Mouse (Mus musculus): ENCODE results near the gene Rcn1. TPM values are rescaled to one million over a fixed set of nuclear protein-coding genes. Genes with fewer than 3 reads are reported as not detected.

Gene Rcn1
- polyA plus RNA-seq, 1 experiment = 92.4 TPM

GRCm38 (mm10) chr2:105427447-105427846 lies 28.3 kb upstream of the Rcn1 start:
- no peaks in the 10 kb centered on the region for H3K36me3 ChIP-seq (ENCODE audit: control insufficient read depth, insufficient read depth)
- no peak for TF ChIP-seq E2F4 (IDR thresholded peaks at IDR 0.05; ENCODE audit: insufficient read depth)
- TF ChIP-seq POLR2A (IDR thresholded peaks at IDR 0.05; ENCODE audit: insufficient read length, low read depth) = no peak
- H3K4me3 ChIP-seq = no peak overlapping the region
- no peak overlapping the region for H3K4me2 ChIP-seq (ENCODE audit: low read depth)
- H3ac ChIP-seq (ENCODE audit: control insufficient read depth, insufficient read length) = no peak overlapping the region
- no peaks in the 10 kb centered on the region for H3K27me3 ChIP-seq (ENCODE audit: control insufficient read depth, insufficient read depth, insufficient read length)
- no peaks in the 10 kb centered on the region for H3K79me2 ChIP-seq (ENCODE audit: control insufficient read depth, insufficient read depth)

- no peak for TF ChIP-seq CEBPB (IDR thresholded peaks at IDR 0.05; ENCODE audit: insufficient read depth, poor library complexity, severe bottlenecking)
- TF ChIP-seq POLR2A (IDR thresholded peaks at IDR 0.05; ENCODE audit: insufficient read length, low read depth) = no peak
- TF ChIP-seq USF1 (IDR thresholded peaks at IDR 0.05; ENCODE audit: low read depth) = no peak
- TF ChIP-seq MYOG (IDR thresholded peaks at IDR 0.05; ENCODE audit: control insufficient read depth in 1 of 3, insufficient read depth in 1 of 3, insufficient read length in 2 of 3, low read depth in 2 of 3) = no peak
- no peak for TF ChIP-seq TCF3 (IDR thresholded peaks at IDR 0.05; ENCODE audit: insufficient read length, low read depth)
- no peak for TF ChIP-seq POLR2AphosphoS2 (IDR thresholded peaks at IDR 0.05; ENCODE audit: insufficient read length, low read depth)
- no peak for TF ChIP-seq E2F4 (IDR thresholded peaks at IDR 0.05; ENCODE audit: insufficient read depth)
- no peak for TF ChIP-seq REST (IDR thresholded peaks at IDR 0.05; ENCODE audit: insufficient read depth, insufficient read length)
- TF ChIP-seq SRF (IDR thresholded peaks at IDR 0.05; ENCODE audit: control insufficient read depth, insufficient read length, low read depth) = no peak
- TF ChIP-seq MAX (IDR thresholded peaks at IDR 0.05; ENCODE audit: low read depth) = no peak
- Histone ChIP-seq H3K36me3 (ENCODE audit: control insufficient read depth, insufficient read depth) (no peaks in the 10 kb centered on the region), H3K79me2 (ENCODE audit: control insufficient read depth, insufficient read depth) (no peaks in the 10 kb centered on the region), H3K27me3 (ENCODE audit: control insufficient read depth, insufficient read depth, insufficient read length) (peaks cover 17% of the 10 kb centered on the region), H3K4me2 (ENCODE audit: low read depth) (no peak overlapping the region), H3ac (ENCODE audit: control insufficient read depth, insufficient read length) (no peak overlapping the region), H3K4me3 (no peak overlapping the region)
Measured at GRCm38 (mm10) chr2:105418629-105419227, 19.6 kb upstream of the Rcn1 start.

DNA sequence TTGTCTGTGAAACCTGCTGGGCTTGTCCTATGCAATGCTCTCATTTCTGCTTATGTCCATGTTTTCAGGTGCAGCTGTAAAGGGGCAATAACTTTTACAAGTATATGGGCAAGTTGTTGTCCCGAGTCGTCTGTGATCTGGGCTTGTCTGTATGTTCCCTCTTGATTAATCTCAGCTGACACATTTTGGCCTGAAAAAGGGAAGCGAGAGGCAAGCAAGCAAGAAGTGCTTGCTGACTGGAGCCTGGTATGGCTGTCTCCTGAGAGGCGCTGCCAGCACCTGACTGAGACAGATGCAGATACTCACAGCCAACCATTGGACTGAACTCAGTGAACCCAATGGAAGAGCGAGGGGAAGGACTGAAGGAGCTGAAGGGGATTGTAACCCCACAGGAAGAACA lies 18.5 kb upstream of the Rcn1 start:
- Histone ChIP-seq H3ac (ENCODE audit: control insufficient read depth, insufficient read length) (no peak overlapping the region), H3K4me2 (ENCODE audit: low read depth) (no peak overlapping the region), H3K36me3 (ENCODE audit: control insufficient read depth, insufficient read depth) (no peaks in the 10 kb centered on the region), H3K79me2 (ENCODE audit: control insufficient read depth, insufficient read depth) (no peaks in the 10 kb centered on the region), H3K27me3 (ENCODE audit: control insufficient read depth, insufficient read depth, insufficient read length) (peaks cover 17% of the 10 kb centered on the region), H3K4me3 (no peak overlapping the region)
- TF ChIP-seq POLR2A (IDR thresholded peaks at IDR 0.05; ENCODE audit: insufficient read length, low read depth) (no peak), TCF12 (IDR thresholded peaks at IDR 0.05; ENCODE audit: insufficient read depth, poor library complexity, severe bottlenecking) (no peak), MYOG (IDR thresholded peaks at IDR 0.05; ENCODE audit: control insufficient read depth in 1 of 3, insufficient read depth in 1 of 3, insufficient read length in 2 of 3, low read depth in 2 of 3) (no peak), REST (IDR thresholded peaks at IDR 0.05; ENCODE audit: insufficient read depth, insufficient read length) (no peak), TCF3 (IDR thresholded peaks at IDR 0.05; ENCODE audit: insufficient read length, low read depth) (no peak), CEBPB (IDR thresholded peaks at IDR 0.05; ENCODE audit: insufficient read depth, poor library complexity, severe bottlenecking) (no peak), POLR2AphosphoS2 (IDR thresholded peaks at IDR 0.05; ENCODE audit: insufficient read length, low read depth) (no peak), USF1 (IDR thresholded peaks at IDR 0.05; ENCODE audit: low read depth) (no peak)

- H3K4me3 ChIP-seq = no peak overlapping the region
- H3ac ChIP-seq (ENCODE audit: control insufficient read depth, insufficient read length) = no peak overlapping the region
- no peak for TF ChIP-seq MYOD1 (IDR thresholded peaks at IDR 0.05; ENCODE audit: control insufficient read depth in 1 of 3, insufficient read length in 2 of 3, low read depth in 2 of 3)
- H3K36me3 ChIP-seq (ENCODE audit: control insufficient read depth, insufficient read depth) = no peaks in the 10 kb centered on the region
- H3K4me2 ChIP-seq (ENCODE audit: low read depth) = no peak overlapping the region
- no peaks in the 10 kb centered on the region for H3K79me2 ChIP-seq (ENCODE audit: control insufficient read depth, insufficient read depth)
- peaks cover 17% of the 10 kb centered on the region for H3K27me3 ChIP-seq (ENCODE audit: control insufficient read depth, insufficient read depth, insufficient read length)
Measured at GRCm38 (mm10) chr2:105416660-105417348, 17.7 kb upstream of the Rcn1 start.

DNA sequence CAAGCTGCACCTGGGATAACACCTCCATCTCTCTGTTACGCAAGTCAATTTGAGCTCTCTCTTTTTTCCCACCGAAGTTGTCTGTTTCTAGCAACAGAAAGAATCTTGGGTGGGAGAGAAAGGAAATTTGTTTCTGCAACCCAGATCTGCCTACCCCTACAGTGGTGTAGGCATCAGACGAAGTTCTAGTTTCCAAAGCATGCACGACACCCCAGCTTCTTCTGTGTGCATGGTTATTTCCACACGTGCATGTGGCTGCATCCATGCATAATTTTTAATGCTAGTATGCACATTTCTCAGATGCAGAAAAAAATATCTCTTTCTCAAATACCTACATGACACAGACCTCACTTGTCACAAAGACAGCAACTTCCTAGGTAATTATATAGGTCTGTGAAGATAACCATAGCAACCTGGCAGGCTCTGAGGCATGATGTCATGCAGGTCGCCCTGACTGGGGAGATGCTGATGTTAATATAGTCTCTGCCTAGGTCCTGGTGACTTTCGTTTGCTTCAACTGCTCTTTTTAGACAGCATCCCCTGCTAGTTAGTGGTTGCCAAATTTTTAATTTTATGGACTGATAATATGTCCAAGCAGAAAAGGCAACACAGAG lies 17.0 kb upstream of the Rcn1 start:
- no peak overlapping the region for H3ac ChIP-seq (ENCODE audit: control insufficient read depth, insufficient read length)
- H3K79me2 ChIP-seq (ENCODE audit: control insufficient read depth, insufficient read depth) = no peaks in the 10 kb centered on the region
- no peak overlapping the region for H3K4me2 ChIP-seq (ENCODE audit: low read depth)
- no peaks in the 10 kb centered on the region for H3K36me3 ChIP-seq (ENCODE audit: control insufficient read depth, insufficient read depth)
- H3K4me3 ChIP-seq = no peak overlapping the region
- H3K27me3 ChIP-seq (ENCODE audit: control insufficient read depth, insufficient read depth, insufficient read length) = peaks cover 17% of the 10 kb centered on the region
- TF ChIP-seq E2F4 (IDR thresholded peaks at IDR 0.05; ENCODE audit: insufficient read depth) (no peak), MAX (IDR thresholded peaks at IDR 0.05; ENCODE audit: low read depth) (no peak), SRF (IDR thresholded peaks at IDR 0.05; ENCODE audit: control insufficient read depth, insufficient read length, low read depth) (no peak)
